Mouse (Mus musculus): ENCODE results near the gene Plcl2. TPM values are rescaled to one million over a fixed set of nuclear protein-coding genes. Genes with fewer than 3 reads are reported as not detected.
"Not testable (repeated sequence)": the region's sequence is repeated elsewhere in the genome, so short reads cannot be mapped to it uniquely, and the experiment has no call there.

Plcl2 gene
- polyA plus RNA-seq, 1 experiment from 2014 or later, result 11.6 TPM

GRCm38 (mm10) chr17:50671416-50671815, 162.2 kb downstream of the Plcl2 start:
- no peaks in the 10 kb centered on the region for H3K9me3 ChIP-seq
- WGBS, result 68% methylated on average over 5 of the region's 5 CpGs
- H3K4me3 ChIP-seq, result no peak overlapping the region
- no peaks in the 10 kb centered on the region for H3K27me3 ChIP-seq
- H3K27ac ChIP-seq (replicated peaks), result no peak overlapping the region
- no peaks in the 10 kb centered on the region for H3K36me3 ChIP-seq
- H3K9ac ChIP-seq (replicated peaks), result no peak overlapping the region
- H3K4me1 ChIP-seq, result no peaks in the 10 kb centered on the region
- no peak overlapping the region for H3K4me2 ChIP-seq (replicated peaks)
- no peak for ATAC-seq (replicated peaks)

DNA sequence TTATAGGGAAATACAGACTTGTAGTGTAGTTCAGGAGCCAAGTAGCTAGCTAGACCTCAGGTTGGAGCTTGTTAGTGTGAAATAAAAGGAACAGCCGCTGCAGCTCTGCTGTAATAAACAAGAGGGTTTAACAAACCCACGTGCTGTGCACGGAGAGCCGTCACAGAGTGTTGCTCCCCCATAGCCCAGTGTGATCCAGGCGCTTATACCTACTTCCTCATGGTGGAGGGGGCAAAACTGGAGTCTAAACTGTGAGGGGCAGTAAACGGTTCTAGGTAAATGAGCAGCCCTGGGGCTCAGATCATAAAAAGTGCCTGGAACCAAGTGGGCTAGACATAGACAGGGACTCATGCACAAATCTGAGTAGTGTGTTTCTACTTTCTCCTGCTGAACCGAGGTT, 165.4 kb downstream of the Plcl2 start:
- no peak overlapping the region for H3K4me2 ChIP-seq (replicated peaks)
- H3K27ac ChIP-seq (replicated peaks), result no peak overlapping the region
- no peaks in the 10 kb centered on the region for H3K27me3 ChIP-seq
- H3K9me3 ChIP-seq, result no peaks in the 10 kb centered on the region
- no peak for ATAC-seq (replicated peaks)
- H3K36me3 ChIP-seq, result no peaks in the 10 kb centered on the region
- H3K9ac ChIP-seq (replicated peaks), result no peak overlapping the region
- 89% methylated on average over 7 of the region's 7 CpGs for WGBS
- H3K4me3 ChIP-seq, result no peak overlapping the region
- H3K4me1 ChIP-seq, result peaks cover 5% of the 10 kb centered on the region; the same call in 1 of the 2 replicates

GRCm38 (mm10) chr17:50675231-50675630, 166.0 kb downstream of the Plcl2 start:
- Histone ChIP-seq H3K27ac (replicated peaks) (no peak overlapping the region), H3K4me1 (peaks cover 5% of the 10 kb centered on the region; the same call in 1 of the 2 replicates), H3K9me3 (no peaks in the 10 kb centered on the region), H3K36me3 (no peaks in the 10 kb centered on the region), H3K27me3 (no peaks in the 10 kb centered on the region), H3K4me3 (no peak overlapping the region), H3K4me2 (replicated peaks) (no peak overlapping the region), H3K9ac (replicated peaks) (no peak overlapping the region)
- WGBS, result 92% methylated on average over 11 of the region's 11 CpGs
- ATAC-seq (replicated peaks), result no peak

GRCm38 (mm10) chr17:50677334-50677733, 168.1 kb downstream of the Plcl2 start:
- WGBS, result 95% methylated on average over 14 of the region's 14 CpGs
- H3K4me1 ChIP-seq, result peaks cover 5% of the 10 kb centered on the region; the same call in 1 of the 2 replicates
- no peaks in the 10 kb centered on the region for H3K36me3 ChIP-seq
- no peaks in the 10 kb centered on the region for H3K9me3 ChIP-seq
- no peak overlapping the region for H3K27ac ChIP-seq (replicated peaks)
- no peak overlapping the region for H3K4me3 ChIP-seq
- H3K4me2 ChIP-seq (replicated peaks), result no peak overlapping the region
- H3K27me3 ChIP-seq, result no peaks in the 10 kb centered on the region
- no peak overlapping the region for H3K9ac ChIP-seq (replicated peaks)
- no peak for ATAC-seq (replicated peaks)

DNA sequence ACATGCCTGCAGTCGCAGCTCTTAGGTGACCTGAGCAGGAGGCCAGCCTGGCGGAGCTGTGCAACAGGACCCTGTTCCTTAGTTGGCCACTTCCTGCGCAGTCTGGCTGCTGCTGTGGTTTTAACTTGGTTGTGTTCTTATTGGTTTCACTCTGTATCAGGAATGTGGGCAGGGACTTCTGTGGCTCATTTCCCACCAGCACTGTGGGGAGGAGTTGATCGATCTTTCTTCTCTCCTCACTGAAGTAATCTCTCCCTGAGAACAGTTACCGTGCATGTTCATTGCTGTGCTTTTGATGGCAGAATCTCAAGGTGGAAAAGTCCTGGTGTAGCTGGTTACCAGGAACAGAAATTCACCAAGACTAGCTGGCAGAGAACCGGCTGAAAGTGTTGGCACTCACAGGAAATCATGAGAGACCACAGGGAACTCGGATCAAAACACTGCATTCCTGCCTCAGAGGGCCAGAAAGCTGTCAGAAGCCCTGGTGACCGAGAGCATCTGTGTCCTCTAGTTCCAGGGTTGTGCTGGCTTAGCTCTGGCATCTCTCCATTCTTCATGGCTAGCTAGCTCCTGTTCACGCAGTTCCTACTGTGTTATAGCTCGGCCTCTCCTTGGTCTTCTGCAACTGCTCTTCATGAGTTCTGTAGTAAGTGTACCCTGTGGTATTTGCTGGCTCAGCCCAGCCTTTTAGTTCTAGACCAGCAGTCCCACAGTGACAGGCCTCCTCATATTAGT, 168.9 kb downstream of the Plcl2 start:
- WGBS, result 80% methylated on average over 10 of the region's 10 CpGs

GRCm38 (mm10) chr17:50678748-50679147, 169.5 kb downstream of the Plcl2 start:
- ATAC-seq (replicated peaks), result peak; percentile 66
- no peaks in the 10 kb centered on the region for H3K9me3 ChIP-seq
- no peak overlapping the region; the same call in 1 of the 2 replicates for H3K27ac ChIP-seq (replicated peaks)
- peaks cover 5% of the 10 kb centered on the region; the same call in 1 of the 2 replicates for H3K4me1 ChIP-seq
- no peak overlapping the region for H3K4me3 ChIP-seq
- no peaks in the 10 kb centered on the region for H3K27me3 ChIP-seq
- H3K36me3 ChIP-seq, result no peaks in the 10 kb centered on the region
- WGBS, result 28% methylated on average over 2 of the region's 2 CpGs
- H3K9ac ChIP-seq (replicated peaks), result no peak overlapping the region
- H3K4me2 ChIP-seq (replicated peaks), result no peak overlapping the region

More for the DNA sequence above, 168.9 kb downstream of the Plcl2 start:
- Histone ChIP-seq H3K9me3 (no peaks in the 10 kb centered on the region), H3K27me3 (no peaks in the 10 kb centered on the region), H3K4me3 (no peak overlapping the region), H3K36me3 (no peaks in the 10 kb centered on the region), H3K4me1 (peaks cover 5% of the 10 kb centered on the region; the same call in 1 of the 2 replicates), H3K4me2 (replicated peaks) (no peak overlapping the region), H3K9ac (replicated peaks) (no peak overlapping the region), H3K27ac (replicated peaks) (no peak overlapping the region; the same call in 1 of the 2 replicates)
- ATAC-seq (replicated peaks), result peak; percentile 15

DNA sequence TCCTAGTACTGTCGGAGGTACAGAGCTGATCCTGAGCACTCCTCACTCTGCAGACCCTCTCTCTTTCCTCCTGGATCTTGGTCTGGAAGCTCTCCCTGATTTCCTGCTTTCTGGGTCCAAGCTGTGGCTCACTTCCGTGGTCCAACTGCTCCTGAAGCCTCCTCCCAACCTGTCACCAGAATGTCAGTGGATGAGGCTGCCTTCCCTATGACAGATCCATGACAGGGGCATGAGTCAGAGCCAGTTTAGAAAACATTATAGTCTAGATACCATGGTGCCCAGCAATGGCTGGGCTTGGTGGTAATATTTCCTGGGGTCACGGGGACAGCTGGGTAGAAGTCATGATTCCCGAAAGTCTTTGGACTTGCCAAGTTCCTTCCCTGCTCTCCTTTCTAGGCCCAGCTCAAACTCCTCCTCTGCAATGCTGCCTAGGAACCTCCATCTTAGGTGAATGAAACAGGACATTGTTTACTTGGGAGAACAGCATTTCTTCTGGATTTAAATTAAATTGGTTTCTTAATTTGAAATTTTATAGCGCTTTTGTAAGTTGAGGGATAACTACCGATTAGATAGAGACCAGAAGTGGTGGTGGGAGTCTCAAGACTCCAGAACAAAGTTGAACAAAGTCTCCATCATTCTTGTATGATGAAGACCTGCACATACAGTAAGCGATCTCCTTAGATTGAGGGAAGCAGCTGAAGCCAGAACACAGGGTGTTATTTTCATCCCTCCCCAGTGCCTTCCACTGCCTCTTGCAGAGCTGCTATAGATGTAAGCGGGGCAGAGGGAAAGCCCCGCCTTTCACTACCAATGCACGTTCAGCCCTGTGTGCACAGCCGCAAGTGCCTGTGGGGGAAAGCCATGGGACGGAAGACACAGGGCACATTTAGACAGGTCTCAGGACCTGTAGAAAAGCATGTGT, 170.7 kb downstream of the Plcl2 start:
- H3K9me3 ChIP-seq, result no peaks in the 10 kb centered on the region
- no peak overlapping the region for H3K4me3 ChIP-seq
- H3K27ac ChIP-seq (replicated peaks), result no peak overlapping the region
- no peak overlapping the region for H3K9ac ChIP-seq (replicated peaks)
- H3K27me3 ChIP-seq, result no peaks in the 10 kb centered on the region
- no peak overlapping the region for H3K4me2 ChIP-seq (replicated peaks)
- H3K36me3 ChIP-seq, result no peaks in the 10 kb centered on the region
- 89% methylated on average over 12 of the region's 12 CpGs for WGBS
- H3K4me1 ChIP-seq, result peaks cover 5% of the 10 kb centered on the region; the same call in 1 of the 2 replicates
- no peak for ATAC-seq (replicated peaks)

DNA sequence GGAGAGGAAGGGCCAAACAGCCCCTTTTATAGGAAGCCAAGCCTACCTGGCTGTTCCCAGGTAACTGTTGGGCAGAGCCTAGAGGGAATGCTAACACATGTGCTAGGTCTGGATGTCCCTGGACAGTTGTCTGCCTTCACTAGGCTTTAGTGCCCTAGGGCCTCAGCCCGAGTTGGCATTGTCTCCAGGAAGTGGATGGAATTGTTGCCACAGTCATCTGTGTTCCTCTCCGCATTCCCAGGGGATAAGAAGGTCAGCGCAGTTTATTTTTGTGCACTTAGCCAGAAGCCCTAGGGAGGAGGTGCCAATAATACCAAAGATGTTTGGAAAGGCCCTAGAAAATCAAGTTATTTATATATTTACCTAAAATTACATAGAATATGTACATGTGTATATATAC, 173.5 kb downstream of the Plcl2 start:
- Histone ChIP-seq H3K4me3 (no peak overlapping the region), H3K4me1 (peaks cover 5% of the 10 kb centered on the region; the same call in 1 of the 2 replicates), H3K27ac (replicated peaks) (no peak overlapping the region), H3K36me3 (no peaks in the 10 kb centered on the region), H3K27me3 (no peaks in the 10 kb centered on the region), H3K4me2 (replicated peaks) (no peak overlapping the region), H3K9ac (replicated peaks) (no peak overlapping the region), H3K9me3 (no peaks in the 10 kb centered on the region)
- WGBS, result 88% methylated on average over 3 of the region's 3 CpGs
- no peak for ATAC-seq (replicated peaks)

- Histone ChIP-seq H3K27ac (replicated peaks) (no peak overlapping the region), H3K36me3 (no peaks in the 10 kb centered on the region; the same call in 1 of the 2 replicates), H3K4me2 (replicated peaks) (no peak overlapping the region), H3K9ac (replicated peaks) (no peak overlapping the region), H3K9me3 (no peaks in the 10 kb centered on the region), H3K27me3 (no peaks in the 10 kb centered on the region), H3K4me3 (no peak overlapping the region), H3K4me1 (no peaks in the 10 kb centered on the region)
- no peak for ATAC-seq (replicated peaks)
- 72% methylated on average over 7 of the region's 7 CpGs for WGBS
Measured at GRCm38 (mm10) chr17:50684960-50685645, 175.9 kb downstream of the Plcl2 start.

DNA sequence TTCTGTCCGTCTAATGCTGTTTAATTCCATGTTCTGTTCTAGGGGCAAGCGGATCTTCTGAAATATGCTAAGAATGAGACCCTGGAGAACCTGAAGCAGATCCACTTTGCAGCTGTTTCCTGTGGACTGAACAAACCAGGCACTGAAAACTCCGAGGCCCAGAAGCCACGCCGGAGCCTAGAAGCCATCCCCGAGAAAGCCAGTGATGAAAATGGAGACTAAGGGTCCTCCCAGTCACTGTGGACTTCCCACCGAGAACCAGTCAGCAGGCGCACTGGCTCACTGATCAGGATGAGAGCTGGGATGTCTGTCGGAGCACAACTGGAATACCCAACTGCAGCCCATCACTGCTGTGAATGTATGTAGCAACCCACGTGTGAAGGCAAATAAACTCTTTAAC, 178.5 kb downstream of the Plcl2 start:
- Histone ChIP-seq H3K4me3 (no peak overlapping the region), H3K4me1 (no peaks in the 10 kb centered on the region), H3K9ac (replicated peaks) (no peak overlapping the region), H3K27me3 (no peaks in the 10 kb centered on the region), H3K27ac (replicated peaks) (no peak overlapping the region), H3K4me2 (replicated peaks) (no peak overlapping the region), H3K9me3 (no peaks in the 10 kb centered on the region), H3K36me3 (no peaks in the 10 kb centered on the region; the same call in 1 of the 2 replicates)
- WGBS, result 88% methylated on average over 10 of the region's 10 CpGs
- no peak for ATAC-seq (replicated peaks)

DNA sequence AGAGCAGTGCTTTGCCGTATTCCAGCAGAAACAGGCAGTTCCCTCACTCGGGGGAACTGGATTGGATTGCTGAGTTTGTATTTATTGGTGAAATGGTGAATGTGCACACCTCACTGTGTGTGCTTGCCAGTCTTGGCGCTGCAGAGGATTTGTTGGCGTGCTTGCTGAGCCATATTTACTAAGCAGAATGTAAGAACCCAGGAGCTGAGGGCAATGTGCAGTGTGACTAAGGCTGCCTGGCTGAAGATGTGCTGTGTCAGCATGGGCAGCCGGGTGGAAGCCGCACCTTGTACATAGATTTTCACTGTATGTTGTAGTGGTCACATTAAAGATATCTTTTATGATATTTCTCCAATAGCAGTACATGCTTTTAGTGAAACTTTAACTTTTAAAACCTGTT, 178.9 kb downstream of the Plcl2 start:
- H3K4me1 ChIP-seq, result no peaks in the 10 kb centered on the region
- no peak overlapping the region for H3K9ac ChIP-seq (replicated peaks)
- WGBS, result 80% methylated on average over 6 of the region's 6 CpGs
- H3K4me3 ChIP-seq, result no peak overlapping the region
- H3K27me3 ChIP-seq, result no peaks in the 10 kb centered on the region
- no peak overlapping the region for H3K27ac ChIP-seq (replicated peaks)
- no peak overlapping the region for H3K4me2 ChIP-seq (replicated peaks)
- no peak for ATAC-seq (replicated peaks)
- H3K9me3 ChIP-seq, result no peaks in the 10 kb centered on the region
- H3K36me3 ChIP-seq, result no peaks in the 10 kb centered on the region; the same call in 1 of the 2 replicates

- peak overlapping the region; percentile 26 for H3K4me3 ChIP-seq
- ATAC-seq (replicated peaks); H3K27me3 ChIP-seq; H3K36me3 ChIP-seq; H3K9me3 ChIP-seq; H3K4me1 ChIP-seq; H3K27ac ChIP-seq (replicated peaks); H3K9ac ChIP-seq (replicated peaks): not testable (repeated sequence)
- WGBS, result under 1% methylated on average over 39 of the region's 39 CpGs
- peak overlapping the region; percentile 43 for H3K4me2 ChIP-seq (replicated peaks)
Measured at GRCm38 (mm10) chr17:50698410-50698809, 189.2 kb downstream of the Plcl2 start.

Data from forebrain, embryonic 15.5 days (tissue).